Mouse (Mus musculus) lung, adult 2 months (tissue): ENCODE results near the gene R3hdml. TPM values are rescaled to one million over a fixed set of nuclear protein-coding genes. Genes with fewer than 3 reads are reported as not detected.

ENCODE experiments used
- DNase-seq: peaks from one replicate; pipeline ENCODE4 v3.0.0; 2022
- H3K4me1 ChIP-seq: fragments of 200-500 bp; 2 replicates; pipeline ENCODE4 v1.6.1; 2011; ENCODE audit warnings: low read length; ENCODE audit not compliant: control insufficient read depth, insufficient read depth
- H3K4me3 ChIP-seq: fragments of 200-500 bp; replicated peaks from 2 replicates; pipeline ENCODE3; 2011; ENCODE audit warnings: low read depth, mild to moderate bottlenecking, control low read depth, low read length; ENCODE audit errors: extremely low read depth
- CTCF ChIP-seq: fragments of 200-500 bp; IDR thresholded peaks from 2 replicates; pipeline ENCODE4 v1.5.1; 2011; ENCODE audit warnings: mild to moderate bottlenecking, low read length, control low read depth; ENCODE audit not compliant: insufficient read depth
- POLR2A ChIP-seq: fragments of 200-500 bp; IDR thresholded peaks from 2 replicates; pipeline ENCODE4 v1.6.1; 2011; ENCODE audit warnings: low read depth, mild to moderate bottlenecking, control low read depth, low read length, borderline replicate concordance; ENCODE audit errors: extremely low read depth
- WGBS: fragments of 180-500 bp; shearing (Covaris S2); methylation state at CpG from one replicate; pipeline ENCODE4 v1.1.7; 2018; 5-methylcytosine and 5-hydroxymethylcytosine counted together
- polyA plus RNA-seq: library from polyadenylated mRNA; depleted of rRNA; stranded (reverse); fragments of >200 nt; gene quantifications from 2 replicates; pipeline ENCODE4 v1.2.3, GENCODE M21; 2012; rRNA removed

Gene R3hdml
- polyA plus RNA-seq, 1 experiment, result not detected

GRCm38 (mm10) chr2:163548822-163549221 lies 56.7 kb downstream of the R3hdml start:
- no peak for DNase-seq
- WGBS, result 60% methylated on average over 6 of the region's 6 CpGs
- no peaks in the 10 kb centered on the region for H3K4me1 ChIP-seq
- no peak for TF ChIP-seq POLR2A
- TF ChIP-seq CTCF, result no peak
- no peak overlapping the region for H3K4me3 ChIP-seq

- WGBS, result 59% methylated on average over 6 of the region's 6 CpGs
- no peak for DNase-seq
- Histone ChIP-seq H3K4me1 (no peaks in the 10 kb centered on the region), H3K4me3 (no peak overlapping the region)
- TF ChIP-seq POLR2A (no peak), CTCF (no peak)
These were observed 57.7 kb downstream of the R3hdml start for GRCm38 (mm10) chr2:163549786-163550185.

Other genes with a start within 250 kb of the R3hdml start
- 32.3 and 38.4 TPM in 2 replicates for gene Jph2, start 94.3 kb upstream of the R3hdml start, polyA plus RNA-seq
- gene Oser1, start 67.6 kb upstream of the R3hdml start, polyA plus RNA-seq, result 9.2 and 17.2 TPM in 2 replicates
- 0.19 and 0.22 TPM in 2 replicates for gene Gdap1l1, start 53.8 kb upstream of the R3hdml start, polyA plus RNA-seq
- gene Fitm2, start 19.7 kb upstream of the R3hdml start, polyA plus RNA-seq, result 20.4 and 24.1 TPM in 2 replicates
- 0.67 and 2.3 TPM in 2 replicates for gene Hnf4a, start 14.5 kb downstream of the R3hdml start, polyA plus RNA-seq
- 23.4 and 25.8 TPM in 2 replicates for gene Ttpal, start 110.0 kb downstream of the R3hdml start, polyA plus RNA-seq
- gene Serinc3, start 152.8 kb downstream of the R3hdml start, polyA plus RNA-seq, result 368 and 417 TPM in 2 replicates
- 167 and 180 TPM in 2 replicates for gene Pkig, start 166.1 kb downstream of the R3hdml start, polyA plus RNA-seq